Mouse (Mus musculus): ENCODE data around the gene Ano9. TPM values are rescaled to one million over a fixed set of nuclear protein-coding genes. Genes with fewer than 3 reads are reported as not detected.

Gene Ano9
- polyA plus RNA-seq, 1 experiment from 2014 or later: 16.2 TPM

DNA sequence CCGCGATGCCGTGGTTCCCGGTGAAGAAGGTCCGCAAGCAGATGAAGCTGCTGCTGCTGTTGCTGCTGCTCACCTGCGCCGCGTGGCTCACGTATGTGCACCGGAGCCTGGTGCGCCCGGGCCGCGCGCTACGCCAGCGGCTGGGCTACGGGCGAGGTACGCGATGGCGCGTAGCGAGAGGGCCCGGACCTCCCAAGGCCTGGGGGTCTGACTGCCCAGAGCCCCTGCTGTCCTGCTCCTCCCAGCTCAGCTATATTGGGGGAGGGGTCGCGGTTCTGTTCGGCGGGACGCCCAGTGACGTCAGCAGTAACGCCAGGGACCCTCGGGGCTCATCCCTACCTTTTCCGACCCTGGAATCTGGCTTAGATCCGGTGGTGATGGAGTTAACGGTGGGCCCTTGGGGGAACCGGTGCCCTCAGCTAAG, 56.3 kb downstream of the Ano9 start:
- Histone ChIP-seq H3K9me3 (no peaks in the 10 kb centered on the region), H3K36me3 (0 out of 2 replicates have a peak, but pooled peaks cover 3% of the 10 kb centered on the region), H3K27me3 (replicated peaks) (no peaks in the 10 kb centered on the region), H3K27ac (no peak overlapping the region), H3K4me1 (peaks cover 13% of the 10 kb centered on the region; the same call in 1 of the 2 replicates), H3K9ac (peak overlapping the region; percentile 50), H3K4me3 (replicated peaks) (peak overlapping the region; percentile 68), H3K4me2 (peak overlapping the region; percentile 99)
- peak; percentile 36; the same call in 1 of the 2 replicates for ATAC-seq (ENCODE audit: insufficient read depth, low FRiP score, low read depth)
- WGBS: under 1% methylated on average over 37 of the region's 37 CpGs

DNA sequence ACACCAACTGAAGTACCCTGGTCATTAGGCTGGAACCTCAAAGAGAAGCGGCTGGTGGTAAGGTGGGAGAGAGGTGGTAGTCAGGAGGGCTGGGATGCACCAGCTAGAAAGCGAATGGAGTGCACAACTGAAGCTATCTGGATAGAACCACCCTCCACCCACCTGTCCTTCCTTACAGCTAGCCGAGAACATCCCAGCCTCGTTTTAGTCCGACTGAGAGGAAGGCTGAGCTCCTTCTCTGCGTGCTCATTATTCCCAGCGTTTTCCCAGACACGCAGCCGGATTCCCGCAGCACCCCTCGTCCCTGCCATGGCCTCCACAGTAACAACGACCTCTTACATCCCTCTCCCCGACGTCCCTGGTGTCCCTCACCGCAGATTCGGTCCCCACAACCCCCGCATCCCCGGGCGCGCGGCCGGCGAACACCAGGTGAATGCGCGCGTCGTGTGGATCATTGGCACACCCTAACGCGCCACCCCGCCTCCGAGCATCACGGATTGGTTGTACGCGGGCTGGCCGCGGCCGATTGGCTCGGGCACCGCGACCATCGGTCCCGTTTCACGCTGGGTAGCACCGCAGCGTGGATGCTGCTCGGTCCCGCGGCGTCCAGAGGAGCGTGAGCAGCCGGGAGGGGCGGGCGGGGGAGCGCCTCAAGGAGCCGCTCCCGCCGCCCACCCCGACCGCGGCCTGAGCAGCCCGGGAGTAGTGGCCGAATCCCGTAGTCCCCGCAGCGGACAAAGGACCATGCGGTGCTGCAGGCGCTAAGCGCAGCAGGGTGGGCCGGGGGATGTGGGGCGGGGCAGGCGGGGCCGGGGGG, 57.0 kb downstream of the Ano9 start, which contains the start of gene B4galnt4:
TSS of gene B4galnt4 (plus strand) at position 679 of the 817 bp plus-strand sequence.
- H3K4me2 ChIP-seq: peak within 1 kb of the TSS; percentile 99
- peaks cover 13% of the 10 kb centered on the region; the same call in 1 of the 2 replicates for H3K4me1 ChIP-seq
- H3K27ac ChIP-seq: no peak within 1 kb of the TSS
- H3K9ac ChIP-seq: peak within 1 kb of the TSS; percentile 50
- ATAC-seq (ENCODE audit: insufficient read depth, low FRiP score, low read depth): peak; percentile 89
- H3K27me3 ChIP-seq (replicated peaks): no peaks in the 10 kb centered on the region
- H3K36me3 ChIP-seq: 0 out of 2 replicates have a peak, but pooled peaks cover 3% of the 10 kb centered on the region
- no peaks in the 10 kb centered on the region for H3K9me3 ChIP-seq
- WGBS: under 1% methylated on average over 59 of the region's 72 CpGs
- peak within 1 kb of the TSS; percentile 68 for H3K4me3 ChIP-seq (replicated peaks)

GRCm38 (mm10) chr7:141059929-141060328, 57.7 kb downstream of the Ano9 start:
- 63% methylated on average over 2 of the region's 2 CpGs for WGBS
- Histone ChIP-seq H3K4me2 (peak overlapping the region; percentile 99), H3K4me3 (replicated peaks) (no peak overlapping the region), H3K4me1 (peaks cover 13% of the 10 kb centered on the region; the same call in 1 of the 2 replicates), H3K36me3 (no peaks in the 10 kb centered on the region), H3K9ac (no peak overlapping the region), H3K27me3 (replicated peaks) (no peaks in the 10 kb centered on the region), H3K27ac (no peak overlapping the region), H3K9me3 (no peaks in the 10 kb centered on the region)
- 0 out of 2 replicates have a peak, but pooled peaks have one; percentile 28 for ATAC-seq (ENCODE audit: insufficient read depth, low FRiP score, low read depth)

DNA sequence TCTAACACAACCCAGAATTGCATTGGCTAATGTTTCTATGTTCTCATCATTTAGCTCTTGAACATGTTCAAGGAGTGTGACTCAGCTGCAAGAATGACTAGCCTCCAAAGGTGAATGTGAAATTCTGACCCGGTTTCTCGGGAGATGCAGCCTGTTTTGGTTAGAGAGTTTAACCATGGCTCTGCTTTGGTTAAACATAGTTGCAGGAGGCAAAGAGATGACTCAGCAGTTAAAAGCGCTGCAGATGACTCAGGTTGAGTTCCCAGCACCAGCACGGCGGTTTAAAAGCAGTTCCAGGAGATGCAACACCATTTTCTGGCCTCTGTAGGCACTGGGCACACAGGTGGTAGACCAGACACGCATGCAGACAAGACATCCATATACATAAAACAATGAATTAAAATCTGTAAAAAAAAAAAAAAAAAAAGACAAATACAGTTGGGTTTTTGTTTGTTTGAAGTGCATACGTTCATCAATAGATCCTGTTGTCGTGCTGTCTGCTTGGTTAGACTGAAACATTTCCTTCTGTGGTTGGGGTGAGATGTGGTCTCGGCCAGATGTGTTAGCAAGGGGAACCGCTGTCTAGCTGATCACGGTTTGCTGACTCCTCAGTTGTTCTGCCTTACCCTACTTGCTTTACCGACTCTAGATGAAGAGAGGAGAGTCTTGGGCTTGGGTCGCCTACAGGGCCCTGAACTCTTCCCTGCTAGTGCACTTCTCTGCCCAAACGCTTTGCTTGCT, 58.8 kb downstream of the Ano9 start:
- no peak overlapping the region for H3K9ac ChIP-seq
- no peaks in the 10 kb centered on the region for H3K36me3 ChIP-seq
- WGBS: 85% methylated on average over 14 of the region's 14 CpGs
- H3K9me3 ChIP-seq: no peaks in the 10 kb centered on the region
- no peaks in the 10 kb centered on the region for H3K27me3 ChIP-seq (replicated peaks)
- ATAC-seq (ENCODE audit: insufficient read depth, low FRiP score, low read depth): no peak
- peaks cover 13% of the 10 kb centered on the region; the same call in 1 of the 2 replicates for H3K4me1 ChIP-seq
- no peak overlapping the region for H3K27ac ChIP-seq
- H3K4me2 ChIP-seq: no peak overlapping the region
- H3K4me3 ChIP-seq (replicated peaks): no peak overlapping the region

DNA sequence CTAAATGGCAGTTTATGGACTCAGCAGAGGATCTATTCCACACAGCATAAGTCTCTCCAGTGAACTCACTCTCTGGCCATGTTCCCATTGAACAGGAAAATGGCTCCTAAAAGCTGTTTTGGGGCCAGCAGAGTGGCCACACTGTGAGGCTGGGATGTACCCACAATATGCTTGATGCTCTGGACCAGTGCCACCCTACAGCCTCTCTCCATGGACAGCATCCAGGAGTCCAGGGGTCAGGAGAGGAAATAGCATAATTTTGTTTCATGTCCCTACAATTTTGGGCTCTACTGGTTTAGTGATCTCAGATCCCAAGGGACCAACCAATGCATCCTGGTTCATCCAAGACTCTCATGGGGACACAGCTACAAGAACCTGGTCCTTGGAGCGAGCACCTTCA, 60.1 kb downstream of the Ano9 start:
- H3K36me3 ChIP-seq: no peaks in the 10 kb centered on the region
- WGBS: 83% methylated on average over 1 of the region's 1 CpGs
- ATAC-seq (ENCODE audit: insufficient read depth, low FRiP score, low read depth): no peak
- no peaks in the 10 kb centered on the region for H3K27me3 ChIP-seq (replicated peaks)
- no peak overlapping the region for H3K27ac ChIP-seq
- no peak overlapping the region for H3K9ac ChIP-seq
- H3K9me3 ChIP-seq: no peaks in the 10 kb centered on the region
- peaks cover 13% of the 10 kb centered on the region; the same call in 1 of the 2 replicates for H3K4me1 ChIP-seq
- no peak overlapping the region for H3K4me3 ChIP-seq (replicated peaks)
- no peak overlapping the region for H3K4me2 ChIP-seq

GRCm38 (mm10) chr7:141056976-141057375, 60.6 kb downstream of the Ano9 start:
- H3K36me3 ChIP-seq: no peaks in the 10 kb centered on the region
- WGBS: 84% methylated on average over 6 of the region's 6 CpGs
- H3K9ac ChIP-seq: no peak overlapping the region
- H3K4me1 ChIP-seq: peaks cover 9% of the 10 kb centered on the region; the same call in 1 of the 2 replicates
- no peak overlapping the region for H3K4me3 ChIP-seq (replicated peaks)
- no peaks in the 10 kb centered on the region for H3K27me3 ChIP-seq (replicated peaks)
- no peak overlapping the region for H3K4me2 ChIP-seq
- no peaks in the 10 kb centered on the region for H3K9me3 ChIP-seq
- ATAC-seq (ENCODE audit: insufficient read depth, low FRiP score, low read depth): no peak
- H3K27ac ChIP-seq: no peak overlapping the region

- H3K4me1 ChIP-seq: 0 out of 2 replicates have a peak, but pooled peaks cover 3% of the 10 kb centered on the region
- ATAC-seq (ENCODE audit: insufficient read depth, low FRiP score, low read depth): no peak
- H3K4me3 ChIP-seq (replicated peaks): no peak overlapping the region
- no peak overlapping the region for H3K4me2 ChIP-seq
- no peaks in the 10 kb centered on the region for H3K9me3 ChIP-seq
- H3K27ac ChIP-seq: no peak overlapping the region
- no peaks in the 10 kb centered on the region for H3K36me3 ChIP-seq
- H3K27me3 ChIP-seq (replicated peaks): no peaks in the 10 kb centered on the region
- 75% methylated on average over 4 of the region's 4 CpGs for WGBS
- H3K9ac ChIP-seq: no peak overlapping the region
These were observed 61.8 kb downstream of the Ano9 start for GRCm38 (mm10) chr7:141055785-141056184.

DNA sequence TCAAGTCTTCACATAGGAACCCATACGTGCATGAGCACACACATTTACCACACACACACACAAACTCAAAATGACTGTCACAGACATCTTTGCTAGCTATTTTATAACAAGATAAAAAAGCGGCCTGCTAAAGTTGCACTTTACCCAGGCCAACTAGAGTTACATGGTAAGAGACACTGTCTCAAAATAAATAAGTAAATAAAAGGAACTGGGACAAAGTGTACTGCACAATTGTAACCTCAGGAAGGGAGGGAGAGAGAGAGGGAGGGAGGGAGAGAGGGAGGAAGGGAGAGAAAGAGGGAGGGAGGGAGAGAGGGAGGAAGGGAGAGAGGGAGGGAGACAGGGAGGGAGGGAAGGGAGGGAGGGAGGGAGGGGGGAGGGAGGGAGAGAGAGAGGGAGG, 65.2 kb downstream of the Ano9 start:
- Histone ChIP-seq H3K4me3 (replicated peaks) (no peak overlapping the region), H3K27me3 (replicated peaks) (no peaks in the 10 kb centered on the region), H3K9me3 (no peaks in the 10 kb centered on the region), H3K4me2 (no peak overlapping the region), H3K36me3 (no peaks in the 10 kb centered on the region), H3K9ac (no peak overlapping the region), H3K4me1 (peaks cover 6% of the 10 kb centered on the region; the same call in 1 of the 2 replicates), H3K27ac (no peak overlapping the region)
- no peak for ATAC-seq (ENCODE audit: insufficient read depth, low FRiP score, low read depth)
- WGBS: 69% methylated on average over 2 of the region's 2 CpGs

DNA sequence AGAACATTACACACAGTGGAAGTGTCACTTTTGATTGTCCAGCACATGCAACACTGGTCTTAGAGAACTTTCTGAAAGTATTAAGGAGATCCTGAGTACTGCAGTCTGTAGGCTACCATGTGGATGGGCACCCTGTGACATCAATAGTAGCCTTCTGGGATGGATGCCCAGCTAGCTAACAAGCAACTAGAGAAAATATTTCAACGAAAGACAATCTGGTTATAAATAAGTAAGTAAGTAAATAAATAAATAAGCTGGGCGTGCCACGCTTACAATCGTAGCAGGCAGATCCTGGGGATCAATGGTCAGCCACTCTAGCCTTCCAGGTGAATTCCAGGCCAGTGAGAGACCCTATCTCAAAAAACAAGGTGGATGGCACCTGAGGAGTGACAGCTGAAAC, 65.6 kb downstream of the Ano9 start:
- H3K36me3 ChIP-seq: no peaks in the 10 kb centered on the region
- no peaks in the 10 kb centered on the region for H3K9me3 ChIP-seq
- no peak for ATAC-seq (ENCODE audit: insufficient read depth, low FRiP score, low read depth)
- no peak overlapping the region for H3K9ac ChIP-seq
- 86% methylated on average over 4 of the region's 4 CpGs for WGBS
- no peak overlapping the region for H3K27ac ChIP-seq
- no peak overlapping the region for H3K4me3 ChIP-seq (replicated peaks)
- no peak overlapping the region for H3K4me2 ChIP-seq
- H3K4me1 ChIP-seq: peaks cover 10% of the 10 kb centered on the region; the same call in 1 of the 2 replicates
- no peaks in the 10 kb centered on the region for H3K27me3 ChIP-seq (replicated peaks)

Data from stomach, embryonic 15.5 days (tissue).